ENCODE assay signal across 28 mouse cellular contexts in genomic region chrX:103652048-103652447, GRCm38 (mm10). TPM values are rescaled to one million over a fixed set of nuclear protein-coding genes. Genes with fewer than 3 reads are reported as not detected.
DNase-seq lines count a peak whose midpoint lies in the region; ATAC-seq lines count a peak whose summit lies in the region.
"Had no signal": no experiment of that assay in that cellular context is flagged by ENCODE, and none has a peak within 500 bp of the region (broad histone marks: within the 10 kb centered on the region; RNA-seq: fewer than 3 reads in every experiment).

No protein-coding gene starts in this region.

- no peaks in the 10 kb centered on the region for H3K36me3 ChIP-seq in kidney, embryonic 15.5 days
- no peaks in the 10 kb centered on the region for H3K36me3 ChIP-seq in intestine, embryonic 16.5 days (ENCODE audit: control insufficient read depth, insufficient read depth, low read length)
- no peaks in the 10 kb centered on the region for H3K36me3 ChIP-seq in midbrain, embryonic 13.5 days
- H3K36me3 ChIP-seq: embryonic facial prominence, embryonic 10.5 days; embryonic facial prominence, embryonic 12.5 days; forebrain, embryonic 15.5 days; G1E had no signal

- peak overlapping the region; percentile 41; the same call in 1 of the 2 replicates for H3K27ac ChIP-seq in kidney, embryonic 15.5 days
- H3K27ac ChIP-seq in intestine, embryonic 16.5 days (ENCODE audit: low read length), result no peak overlapping the region
- H3K27ac ChIP-seq in midbrain, embryonic 13.5 days, result no peak overlapping the region
- H3K27ac ChIP-seq: embryonic facial prominence, embryonic 10.5 days; embryonic facial prominence, embryonic 12.5 days; forebrain, embryonic 13.5 days; forebrain, embryonic 15.5 days had no signal

- H3K4me1 ChIP-seq in kidney, embryonic 15.5 days, result 0 out of 2 replicates have a peak, but pooled peaks cover 2% of the 10 kb centered on the region
- no peaks in the 10 kb centered on the region for H3K4me1 ChIP-seq in intestine, embryonic 16.5 days (ENCODE audit: control insufficient read depth, insufficient read depth, low read length)
- no peaks in the 10 kb centered on the region for H3K4me1 ChIP-seq in midbrain, embryonic 13.5 days (replicated peaks)
- H3K4me1 ChIP-seq: embryonic facial prominence, embryonic 12.5 days; forebrain, embryonic 13.5 days; forebrain, embryonic 15.5 days had no signal

- 62% methylated on average over 1 of the region's 1 CpGs for WGBS in kidney, embryonic 15.5 days
- WGBS in intestine, embryonic 16.5 days, result 24% methylated on average over 1 of the region's 1 CpGs
- 58% methylated on average over 1 of the region's 1 CpGs for WGBS in midbrain, embryonic 13.5 days

- DNase-seq in kidney, postnatal 36 days, result no peak
- peak; percentile 1 for DNase-seq in ZHBTc4 (ENCODE audit: low read depth, low spot score)
- no peak for DNase-seq in embryo, embryonic 10 days (ENCODE audit: low spot score)
- DNase-seq: adrenal gland, adult 2 months; adrenal gland, postnatal 10 days; adrenal gland, postnatal 25 days; B cell, adult 2 months; cerebellum, adult 11 months; cerebellum, adult 18-20 months; cerebellum, adult 8-10 months; cerebellum, adult 9-11 months; cerebellum, postnatal 14 days; cerebellum, postnatal 36 days; forebrain, postnatal 0 days had no signal

- no peak overlapping the region for H3K9ac ChIP-seq in kidney, embryonic 15.5 days
- H3K9ac ChIP-seq in intestine, embryonic 16.5 days (ENCODE audit: low read depth, low read length), result no peak overlapping the region
- H3K9ac ChIP-seq in midbrain, embryonic 13.5 days (replicated peaks), result no peak overlapping the region
- H3K9ac ChIP-seq: embryonic facial prominence, embryonic 12.5 days; forebrain, embryonic 13.5 days; forebrain, embryonic 15.5 days; forebrain, postnatal 0 days had no signal

- H3K27me3 ChIP-seq in kidney, embryonic 15.5 days, result peaks cover 17% of the 10 kb centered on the region; the same call in 1 of the 2 replicates
- no peaks in the 10 kb centered on the region; the same call in 1 of the 2 replicates for H3K27me3 ChIP-seq in intestine, embryonic 16.5 days (replicated peaks; ENCODE audit: control insufficient read depth, insufficient read depth, low read length)
- peaks cover 52% of the 10 kb centered on the region for H3K27me3 ChIP-seq in midbrain, embryonic 13.5 days
- H3K27me3 ChIP-seq: CH12.LX; embryonic facial prominence, embryonic 12.5 days had no signal

- H3K4me3 ChIP-seq in kidney, embryonic 15.5 days (replicated peaks), result no peak overlapping the region
- no peak overlapping the region for H3K4me3 ChIP-seq in intestine, embryonic 16.5 days (ENCODE audit: low read length)
- H3K4me3 ChIP-seq in midbrain, embryonic 13.5 days (replicated peaks), result no peak overlapping the region
- H3K4me3 ChIP-seq: embryonic facial prominence, embryonic 10.5 days; embryonic facial prominence, embryonic 12.5 days; forebrain, embryonic 13.5 days; forebrain, embryonic 15.5 days had no signal

- ATAC-seq in kidney, embryonic 15.5 days (replicated peaks; ENCODE audit: low FRiP score), result no peak
- ATAC-seq in intestine, embryonic 16.5 days, result peak; percentile 83
- no peak for ATAC-seq in midbrain, embryonic 13.5 days
- ATAC-seq: CD4-positive, CD25-positive, alpha-beta regulatory T cell, adult 4 months; forebrain, embryonic 13.5 days; forebrain, embryonic 15.5 days; forebrain, postnatal 0 days; Patski had no signal

- H3K4me2 ChIP-seq in kidney, embryonic 15.5 days, result no peak overlapping the region
- H3K4me2 ChIP-seq in intestine, embryonic 16.5 days (ENCODE audit: low read depth, low read length), result no peak overlapping the region
- no peak overlapping the region for H3K4me2 ChIP-seq in midbrain, embryonic 13.5 days (replicated peaks)
- H3K4me2 ChIP-seq: embryonic facial prominence, embryonic 12.5 days; forebrain, embryonic 13.5 days; forebrain, embryonic 15.5 days had no signal

- no peaks in the 10 kb centered on the region for H3K9me3 ChIP-seq in kidney, embryonic 15.5 days (replicated peaks)
- H3K9me3 ChIP-seq in intestine, embryonic 16.5 days (ENCODE audit: control insufficient read depth, low read length), result no peaks in the 10 kb centered on the region
- no peaks in the 10 kb centered on the region for H3K9me3 ChIP-seq in midbrain, embryonic 13.5 days
- H3K9me3 ChIP-seq: embryonic facial prominence, embryonic 10.5 days; embryonic facial prominence, embryonic 12.5 days; forebrain, embryonic 13.5 days; forebrain, embryonic 15.5 days; G1E had no signal

RNA-seq across cellular contexts. Expression of gene Zcchc13, which starts 21.7 kb away (rescaled TPM):
- polyA plus RNA-seq in kidney, embryonic 15.5 days (2015; fragmentation: Nextera tagmentation; extraction: Ambion mirVana), result not detected in 2 replicates
- not detected in 2 replicates for polyA plus RNA-seq in intestine, embryonic 16.5 days (2015; fragmentation: Nextera tagmentation; extraction: Ambion mirVana)
- polyA plus RNA-seq in midbrain, embryonic 13.5 days (2015; fragmentation: Nextera tagmentation; extraction: Ambion mirVana), result not detected in 2 replicates
- polyA plus RNA-seq: adrenal gland, adult 2 months; brain, embryonic 14.5 days; CD4-positive, CD25-positive, alpha-beta regulatory T cell, adult 4 months; embryonic facial prominence, embryonic 10.5 days; embryonic facial prominence, embryonic 12.5 days; embryonic facial prominence, embryonic 14.5 days; forebrain, embryonic 11.5 days; forebrain, embryonic 13.5 days; forebrain, embryonic 15.5 days; forebrain, postnatal 0 days; G1E; Patski had no signal
